Mouse (Mus musculus): ENCODE measurements around the gene Kifc3.
"Not testable (repeated sequence)": the region's sequence is repeated elsewhere in the genome, so short reads cannot be mapped to it uniquely, and the experiment has no call there.

The Kifc3 gene

DNA sequence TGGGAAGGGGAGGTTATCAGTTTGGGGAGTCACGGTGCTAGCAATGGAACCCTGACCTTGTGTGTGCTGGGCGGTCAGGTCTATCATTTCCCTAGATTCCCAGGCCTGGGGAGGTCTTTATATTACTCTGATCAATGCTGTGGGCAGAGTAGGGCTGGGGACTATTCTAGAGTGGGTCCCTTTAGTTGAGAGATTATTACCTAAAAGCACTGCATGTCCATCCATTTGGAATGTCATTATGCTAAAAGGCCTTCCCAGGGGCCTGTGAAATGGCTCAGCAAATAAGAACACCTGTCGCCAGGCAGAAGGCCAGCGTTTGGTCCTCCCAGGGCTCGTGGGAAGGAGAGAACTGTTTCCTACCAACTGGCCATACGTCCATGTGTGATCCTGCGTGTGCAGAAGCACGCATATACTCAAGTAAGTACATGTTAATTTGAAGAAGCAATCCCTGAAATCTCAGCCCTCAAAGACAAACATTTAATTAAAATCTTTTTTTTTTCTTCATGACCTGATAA is 499 bp downstream of the Kifc3 start:
- in situ Hi-C loops (cut with MboI, MseI) = loop anchor here (5.0 kb wide), 1 partner anchor 255 kb away; no protein-coding TSS in a partner anchor

DNA sequence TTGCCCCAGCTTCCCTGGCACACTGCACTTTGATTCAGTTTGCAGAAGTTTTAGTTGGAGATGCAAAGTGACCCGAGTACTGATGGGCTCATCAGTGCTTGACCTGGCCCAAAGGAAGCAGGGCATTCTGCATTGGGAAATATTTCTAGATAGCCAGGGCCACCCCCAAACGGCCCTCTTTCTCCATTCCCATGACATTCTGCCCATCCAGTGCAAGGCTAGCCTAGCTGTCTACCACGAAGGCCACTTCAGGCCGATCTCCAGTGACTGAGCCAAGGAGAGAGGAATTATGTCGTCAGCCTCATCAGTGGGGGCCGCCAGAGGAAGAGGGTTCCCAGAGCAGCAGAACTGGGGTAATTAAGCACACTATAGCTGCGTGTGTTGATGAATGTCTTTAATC is 1.1 kb downstream of the Kifc3 start:
- in situ Hi-C loops (cut with MboI, MseI) = loop anchor here (5.0 kb wide), 1 partner anchor 254 kb away; no protein-coding TSS in a partner anchor

DNA sequence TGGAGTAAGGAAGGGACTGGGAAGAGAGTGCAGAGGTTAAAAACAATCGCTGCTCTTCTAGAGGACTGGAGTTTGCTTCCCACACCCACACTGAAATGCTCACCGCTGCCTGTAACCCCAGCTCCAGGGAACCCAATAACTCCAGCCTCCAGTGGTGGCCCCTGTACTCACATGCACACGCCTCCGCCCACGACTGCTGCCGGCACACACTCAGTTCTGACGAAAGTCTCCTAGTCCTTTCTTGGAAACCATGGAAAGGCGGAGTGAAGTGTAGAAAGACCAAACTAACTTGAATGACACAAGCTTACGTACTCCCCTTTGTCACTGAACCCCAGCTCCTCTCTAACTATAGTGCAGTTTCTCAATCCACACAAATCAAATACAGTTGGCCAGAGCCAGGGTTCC is 2.6 kb downstream of the Kifc3 start:
- in situ Hi-C loops (cut with MboI, MseI) = loop anchor here (5.0 kb wide), 1 partner anchor 253 kb away; no protein-coding TSS in a partner anchor

DNA sequence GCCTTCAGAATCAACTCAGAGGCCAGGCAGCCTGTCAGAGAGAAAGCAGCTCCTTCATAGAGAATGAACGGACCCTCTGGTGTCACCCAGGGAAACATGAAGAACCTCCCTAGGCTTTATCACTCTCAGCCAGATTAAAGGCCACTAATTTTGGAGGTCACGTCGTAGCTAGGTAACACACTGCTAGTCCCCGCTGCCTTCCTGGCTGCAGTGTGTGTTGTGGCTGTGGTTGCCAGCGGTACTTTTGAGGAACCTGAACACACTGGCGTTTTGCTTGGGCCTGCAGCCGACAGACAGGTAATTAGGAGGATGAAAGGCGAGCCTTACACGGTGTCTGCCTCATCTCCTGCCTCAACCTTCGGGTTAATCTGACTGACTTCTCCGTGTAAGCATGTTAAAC is 6.9 kb downstream of the Kifc3 start:
- in situ Hi-C loops (cut with MboI, MseI) = no loop called here

DNA sequence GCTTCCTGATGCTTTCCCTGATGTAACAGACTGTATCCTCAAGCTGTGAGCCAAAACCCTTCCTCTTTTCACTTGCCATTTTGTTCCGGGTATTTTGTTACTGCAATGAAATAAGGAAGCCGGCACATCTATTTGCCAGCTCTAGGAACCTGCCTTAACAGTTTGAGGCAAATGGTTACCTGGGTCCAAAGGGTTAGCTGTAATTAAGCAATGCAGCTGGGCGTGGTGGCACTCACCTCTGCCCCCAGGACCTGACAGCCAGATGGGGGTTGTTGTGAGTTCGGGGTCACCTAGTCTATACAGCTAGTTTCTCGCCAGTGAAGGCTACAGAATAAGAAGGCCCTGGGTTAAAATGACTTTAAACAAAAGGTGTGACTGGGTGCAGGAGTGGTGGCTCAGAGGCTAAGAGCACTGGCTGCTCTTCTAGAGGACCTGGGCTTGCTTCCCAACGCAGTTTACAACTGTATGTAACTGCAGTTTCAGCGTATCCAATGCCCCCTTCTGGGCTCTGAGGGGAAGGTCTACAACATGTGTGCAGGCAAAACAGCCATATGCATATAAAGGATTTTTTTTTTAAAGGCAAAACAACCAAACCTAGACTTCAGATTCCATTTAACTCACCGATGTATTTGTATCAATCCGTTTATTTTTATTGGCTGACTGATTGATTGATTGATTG is 11.0 kb downstream of the Kifc3 start:
- in situ Hi-C loops (cut with MboI, MseI) = no loop called here

DNA sequence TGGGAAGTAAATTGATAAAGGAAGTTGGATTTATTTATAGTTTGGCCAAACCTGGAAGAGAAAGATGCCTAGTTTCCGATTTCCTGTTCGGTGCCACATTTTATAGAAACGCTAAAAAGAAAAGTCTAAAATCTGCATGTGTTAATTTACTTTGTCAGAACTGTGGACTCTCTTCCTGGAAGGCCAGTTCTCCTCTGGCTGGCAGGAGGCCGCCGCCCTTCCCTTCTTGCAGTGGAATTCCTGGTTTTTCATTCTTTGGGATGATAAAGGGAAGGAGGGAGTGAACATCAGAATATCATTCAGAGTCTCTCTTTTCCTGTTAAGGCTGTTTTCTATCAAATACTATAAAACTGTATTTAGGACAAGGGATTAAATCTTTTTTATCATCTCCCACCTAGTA is 15.0 kb downstream of the Kifc3 start:
- in situ Hi-C loops (cut with MboI, MseI) = no loop called here

DNA sequence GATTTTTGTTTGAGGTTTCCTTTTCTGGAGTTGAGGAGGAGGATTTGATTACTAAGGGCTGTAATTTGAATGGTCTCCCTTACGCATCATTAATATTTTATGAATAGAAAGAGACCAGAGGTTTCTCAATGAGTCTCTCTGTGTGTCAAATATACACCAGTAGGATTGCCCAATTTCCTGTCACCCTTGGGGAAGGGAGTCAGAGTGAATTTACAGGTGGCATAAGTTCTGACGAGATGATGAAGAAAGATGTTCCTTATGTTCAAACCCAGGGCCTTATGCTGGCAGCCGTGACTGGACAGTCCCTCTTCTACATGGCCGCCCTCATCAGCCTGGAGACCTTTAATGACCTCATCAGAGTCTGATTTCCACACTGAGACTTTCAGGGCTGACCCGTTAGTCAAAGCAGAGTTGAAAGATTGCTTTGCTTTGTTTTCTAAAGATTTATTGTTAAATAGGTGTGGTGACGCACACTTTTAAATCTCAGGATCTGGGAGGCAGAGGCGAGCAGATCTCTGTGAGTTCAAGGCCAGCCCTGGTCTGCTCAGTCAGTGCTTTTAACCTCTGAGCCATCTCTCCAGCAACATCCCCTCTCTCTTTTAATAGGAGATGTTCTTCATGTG is 16.6 kb downstream of the Kifc3 start:
- in situ Hi-C loops (cut with MboI, MseI) = no loop called here

DNA sequence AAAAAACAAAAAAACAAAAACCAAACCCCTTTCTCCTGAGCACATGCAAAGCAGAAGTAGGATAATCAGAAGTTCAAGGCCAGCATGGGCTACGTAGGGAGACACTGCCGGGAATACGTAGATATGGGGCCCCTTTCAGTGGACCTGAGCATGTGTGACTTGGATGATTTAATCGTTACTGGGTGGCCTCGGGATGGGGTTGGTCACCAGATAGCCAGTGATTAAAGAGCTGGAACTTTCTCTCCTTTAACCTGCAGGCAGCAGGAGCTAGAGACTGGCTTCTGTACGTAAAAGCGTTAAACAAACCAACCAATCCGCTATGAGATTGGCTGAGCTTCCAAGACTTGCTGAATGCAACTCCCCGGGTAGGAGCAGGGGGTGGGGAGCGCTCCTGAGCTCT is 17.5 kb downstream of the Kifc3 start:
- in situ Hi-C loops (cut with MboI, MseI) = no loop called here

DNA sequence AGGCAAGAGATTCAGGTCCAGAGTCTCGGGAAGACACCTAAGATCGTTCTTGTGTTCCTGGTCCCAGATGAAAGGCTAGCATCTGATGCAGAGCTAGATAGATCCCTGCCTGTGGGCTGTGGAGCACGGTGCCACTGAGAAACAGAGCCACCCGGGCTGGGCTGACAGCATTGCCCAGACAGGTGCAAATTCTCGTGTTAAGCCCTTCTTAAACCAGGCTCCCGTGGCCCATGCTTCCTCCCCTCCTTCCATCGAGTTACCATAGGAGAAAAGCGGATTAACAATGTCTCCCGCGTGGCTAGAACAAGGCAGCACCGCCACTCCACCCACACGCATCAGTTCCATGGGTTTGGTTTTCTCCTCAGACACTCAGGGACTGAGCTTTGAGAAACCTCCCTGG is 18.4 kb downstream of the Kifc3 start:
- in situ Hi-C loops (cut with MboI, MseI) = no loop called here

DNA sequence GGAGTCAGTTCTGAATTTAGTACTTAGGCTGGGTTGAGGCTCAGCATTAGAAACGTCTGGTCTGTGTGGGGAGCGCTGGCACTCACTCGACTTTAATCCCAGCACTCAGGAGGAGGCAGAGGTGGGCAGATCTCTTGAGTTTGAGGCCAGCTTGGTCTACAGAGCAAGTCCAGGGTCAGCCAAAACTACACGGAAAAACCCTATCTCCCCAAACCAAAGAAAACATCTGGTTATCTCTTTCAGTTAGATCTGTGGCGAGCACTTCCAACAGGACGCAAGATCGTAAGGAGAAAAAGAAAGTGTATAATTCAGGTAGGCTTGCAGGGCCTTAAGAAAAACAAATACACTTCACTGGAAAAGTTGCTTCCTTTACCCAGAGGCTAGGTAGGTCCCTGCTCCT is 20.8 kb downstream of the Kifc3 start:
- in situ Hi-C loops (cut with MboI, MseI) = no loop called here

DNA sequence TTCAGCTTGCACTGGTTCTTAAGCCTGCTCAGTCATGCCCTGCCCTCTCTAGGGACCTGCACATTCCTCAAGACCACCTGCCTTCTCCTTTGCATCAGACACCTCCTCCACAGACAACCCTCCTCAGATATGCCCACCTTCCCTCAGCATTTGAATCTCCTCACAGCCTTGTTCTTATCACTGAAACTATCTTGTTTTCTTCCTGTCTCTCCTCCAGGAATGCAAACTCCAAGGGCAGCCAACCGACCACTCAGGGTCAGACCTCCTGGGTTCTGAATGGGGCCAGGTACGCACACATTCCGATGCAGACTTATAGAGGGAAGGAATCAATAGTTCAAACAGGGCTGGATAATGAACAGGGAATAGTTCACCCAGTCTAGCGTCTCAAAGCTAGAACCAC is 24.4 kb downstream of the Kifc3 start:
- in situ Hi-C loops (cut with MboI, MseI) = no loop called here

DNA sequence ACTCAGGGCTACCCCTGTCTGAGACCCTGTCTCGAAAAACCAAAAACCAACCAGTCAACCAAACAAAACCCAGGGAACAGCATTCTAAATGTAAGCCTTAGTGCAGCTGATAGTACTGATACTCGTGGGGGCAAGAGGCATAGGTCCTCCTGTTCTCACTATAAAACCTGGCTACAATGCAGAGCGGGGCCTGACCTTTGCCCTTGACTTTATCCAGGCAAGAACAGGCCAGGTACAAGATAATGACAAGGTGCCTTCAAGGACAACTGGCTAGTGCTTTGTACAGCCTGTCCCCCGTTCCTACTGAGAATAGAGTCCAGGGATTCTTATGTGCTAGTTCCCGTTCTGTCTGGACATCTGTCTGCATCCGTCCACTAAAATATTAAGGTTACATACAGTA is 25.6 kb downstream of the Kifc3 start:
- in situ Hi-C loops (cut with MboI, MseI) = no loop called here

DNA sequence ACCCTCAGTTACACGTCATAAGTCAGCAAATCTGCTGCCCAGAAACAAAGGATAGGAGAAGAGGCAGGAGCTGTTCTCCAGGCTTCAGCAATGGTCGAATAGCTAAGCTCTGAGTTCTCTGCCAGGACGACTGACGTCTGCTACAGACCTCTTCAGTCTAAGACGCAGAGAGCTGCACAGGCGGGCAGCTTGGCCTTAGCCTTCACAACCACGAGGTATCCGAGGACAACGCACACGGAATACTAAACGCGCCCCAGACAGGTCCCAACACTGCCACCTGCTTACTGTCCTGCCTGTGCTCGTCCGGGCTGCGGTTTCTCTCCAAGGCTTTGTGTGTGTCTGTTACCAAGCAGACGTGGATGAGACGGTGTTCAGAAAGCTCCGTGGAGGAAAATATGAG is 26.8 kb downstream of the Kifc3 start:
- in situ Hi-C loops (cut with MboI, MseI) = no loop called here

DNA sequence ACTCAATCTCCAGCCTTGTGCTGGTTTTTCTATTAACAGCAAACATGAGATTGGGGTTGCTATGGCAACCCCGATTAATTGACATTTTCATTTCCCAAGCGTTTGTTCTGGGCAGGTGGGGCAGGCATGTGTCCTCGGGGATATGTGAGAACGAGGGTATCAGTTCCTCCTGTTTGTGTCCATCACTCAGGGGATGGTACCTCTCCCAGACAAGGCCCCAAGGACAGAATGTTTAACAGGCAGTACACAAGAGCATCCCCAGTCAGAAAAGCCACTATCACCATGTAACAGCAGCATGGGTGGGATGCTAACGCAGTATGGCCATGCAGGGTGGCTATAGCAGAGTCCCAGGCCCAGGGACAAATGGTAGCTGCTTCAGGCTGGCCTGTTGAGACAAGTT is 27.3 kb downstream of the Kifc3 start:
- in situ Hi-C loops (cut with MboI, MseI) = no loop called here

DNA sequence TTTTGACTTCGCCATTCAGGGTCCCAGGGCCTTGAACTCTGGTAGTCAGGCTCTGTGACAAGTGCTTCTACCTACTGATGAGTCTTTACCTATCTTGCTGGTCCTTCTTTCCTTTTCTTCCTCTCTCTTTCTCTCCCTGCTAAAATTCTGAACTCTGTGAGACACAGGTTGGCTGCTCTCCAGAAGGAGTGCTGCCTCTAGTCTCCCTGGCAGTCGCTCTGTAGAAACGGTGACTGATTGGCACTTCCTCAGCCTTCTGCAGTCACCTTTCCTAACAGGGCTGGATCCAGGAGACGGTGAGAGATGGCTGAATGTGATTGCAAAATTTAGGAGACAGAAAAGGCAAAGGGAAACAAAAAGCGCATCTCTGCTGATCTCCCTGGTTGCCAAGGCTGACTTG is 30.2 kb downstream of the Kifc3 start:
- in situ Hi-C loops (cut with MboI, MseI) = no loop called here

DNA sequence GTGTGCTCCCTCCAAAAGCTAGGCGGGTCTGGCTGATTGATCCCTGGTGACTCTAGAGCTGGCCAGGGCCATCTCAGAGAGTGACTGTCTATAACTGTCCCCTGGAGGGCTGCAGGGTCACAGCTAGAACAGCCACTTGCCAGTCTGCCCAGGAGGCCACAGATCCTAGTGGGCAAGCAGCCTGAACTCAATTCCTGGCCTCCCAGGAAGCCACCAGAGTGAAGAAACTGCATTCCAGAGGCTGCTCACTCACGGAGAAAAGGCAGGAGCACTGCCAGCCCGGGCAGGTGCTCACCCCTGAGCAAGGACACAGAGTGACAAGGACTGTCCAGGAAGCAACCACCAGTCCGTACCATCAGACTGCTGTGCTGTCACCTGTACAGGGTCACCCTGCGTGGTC is 34.9 kb downstream of the Kifc3 start:
- in situ Hi-C loops (cut with MboI, MseI) = no loop called here

DNA sequence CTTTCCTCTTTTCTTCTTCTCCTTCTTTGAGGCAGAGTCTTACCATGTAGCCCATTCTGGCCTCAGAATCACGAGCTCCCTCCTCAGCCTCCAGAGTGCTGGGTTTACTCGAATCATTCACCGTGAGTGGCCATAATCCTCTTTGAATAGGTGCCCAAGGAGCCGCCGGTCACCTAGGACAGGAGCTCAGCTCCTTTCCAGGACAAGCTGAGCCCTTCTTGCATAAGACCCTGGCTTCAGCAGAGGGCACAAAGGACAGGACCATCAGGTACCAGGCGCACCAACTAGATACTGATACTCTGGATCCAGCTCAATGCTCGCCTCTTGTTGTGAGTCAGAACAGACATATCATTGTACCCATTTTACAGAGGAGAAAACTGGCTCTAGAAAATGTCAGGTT is 36.2 kb downstream of the Kifc3 start:
- in situ Hi-C loops (cut with MboI, MseI) = no loop called here

DNA sequence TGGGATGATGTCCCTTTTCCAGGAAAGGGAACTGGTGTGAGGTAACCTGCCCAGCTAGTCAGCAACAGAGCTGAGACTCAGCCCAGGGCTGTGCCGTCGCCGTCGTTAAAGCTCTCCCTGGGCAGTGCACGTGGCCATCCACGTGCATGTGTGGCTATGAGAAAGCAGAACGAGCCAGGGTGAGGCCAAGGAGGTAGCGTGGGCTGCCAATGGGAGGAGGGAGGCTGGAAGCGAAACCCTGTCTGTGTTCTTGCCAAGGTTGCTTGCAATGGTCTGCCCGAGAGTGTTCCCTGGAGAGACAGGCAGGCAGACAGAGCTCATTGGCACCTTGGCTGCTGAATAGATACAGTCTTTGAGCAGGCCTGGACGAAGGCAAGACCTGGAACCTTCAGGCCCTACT is 36.7 kb downstream of the Kifc3 start:
- in situ Hi-C loops (cut with MboI, MseI) = no loop called here

DNA sequence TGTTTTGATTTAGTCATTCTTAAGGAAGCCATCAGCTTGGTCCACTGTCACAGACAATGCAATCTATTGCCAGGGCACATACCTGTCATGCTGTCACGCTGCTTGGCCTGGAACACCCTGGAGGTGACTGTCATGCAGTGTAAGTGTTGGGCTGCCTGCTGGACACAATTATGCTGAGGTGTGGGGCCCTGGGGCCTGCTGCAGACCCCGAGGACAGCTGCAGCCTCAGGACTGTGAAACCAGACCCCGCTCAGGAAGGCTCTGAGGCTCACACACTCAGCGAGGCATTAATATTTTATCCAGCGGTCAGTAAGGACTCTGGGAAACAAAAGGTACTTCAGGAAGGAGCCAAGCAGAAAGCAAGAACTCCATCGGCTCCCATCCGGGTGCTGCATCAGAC is 38.1 kb downstream of the Kifc3 start:
- in situ Hi-C loops (cut with MboI, MseI) = no loop called here

DNA sequence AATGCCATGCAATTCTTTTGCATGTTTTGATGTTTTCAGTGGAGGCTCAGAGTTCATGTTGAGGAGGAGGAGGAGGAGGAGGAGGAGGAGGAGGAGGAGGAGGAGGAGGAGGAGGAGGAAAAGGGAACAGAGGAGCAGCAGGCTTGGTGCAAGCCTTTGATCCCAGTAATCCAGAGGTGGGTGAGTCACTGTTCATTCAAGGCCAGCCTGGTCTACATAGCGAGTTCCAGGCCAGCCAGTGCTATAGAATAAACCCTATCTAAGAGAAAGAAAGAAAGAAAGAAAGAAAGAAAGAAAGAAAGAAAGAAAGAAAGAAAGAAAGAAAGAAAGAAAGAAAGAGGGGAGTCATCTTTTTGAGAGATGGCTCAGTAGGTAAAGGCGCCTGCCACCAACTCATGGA is 38.6 kb downstream of the Kifc3 start:
- in situ Hi-C loops (cut with MboI, MseI) = not testable (repeated sequence)

DNA sequence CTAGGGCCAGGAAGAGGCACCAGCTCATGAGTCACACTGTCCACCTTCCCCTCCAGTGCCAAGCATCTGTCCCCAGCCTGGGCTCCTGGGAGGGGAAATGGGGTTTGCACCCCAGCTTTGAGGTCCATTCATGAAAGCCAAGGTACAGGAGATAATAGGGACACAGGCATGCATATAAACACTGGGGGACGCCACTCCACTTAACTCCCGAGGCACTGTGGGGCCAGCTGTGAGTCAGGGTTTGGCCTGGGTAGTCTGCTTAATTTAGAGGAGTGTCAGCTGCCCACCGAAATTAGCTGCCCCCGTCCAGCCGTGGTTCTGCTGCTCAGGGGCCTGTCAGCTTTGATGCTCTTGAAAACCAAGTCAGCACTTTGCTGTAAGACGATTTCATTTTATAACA is 39.8 kb downstream of the Kifc3 start:
- in situ Hi-C loops (cut with MboI, MseI) = no loop called here

DNA sequence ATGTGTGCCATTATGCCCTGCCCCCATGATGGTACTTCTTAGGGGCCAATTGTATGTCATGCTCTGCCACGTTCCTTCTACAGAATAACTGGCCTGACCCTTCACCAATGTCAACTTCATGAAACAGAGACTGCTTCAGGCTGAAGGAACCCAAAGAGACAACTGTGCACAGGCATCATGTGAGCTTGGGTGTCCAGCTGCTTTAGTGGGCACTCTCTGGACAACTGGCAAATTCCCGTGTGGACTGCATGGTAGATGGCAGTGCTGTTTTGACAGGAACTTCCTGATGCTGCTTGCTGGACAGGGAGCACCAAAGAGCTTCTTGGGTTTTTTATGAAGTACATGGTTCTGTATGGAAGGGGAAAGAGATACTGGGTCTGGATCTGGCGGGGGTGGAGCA is 43.3 kb downstream of the Kifc3 start:
- in situ Hi-C loops (cut with MboI, MseI) = no loop called here

DNA sequence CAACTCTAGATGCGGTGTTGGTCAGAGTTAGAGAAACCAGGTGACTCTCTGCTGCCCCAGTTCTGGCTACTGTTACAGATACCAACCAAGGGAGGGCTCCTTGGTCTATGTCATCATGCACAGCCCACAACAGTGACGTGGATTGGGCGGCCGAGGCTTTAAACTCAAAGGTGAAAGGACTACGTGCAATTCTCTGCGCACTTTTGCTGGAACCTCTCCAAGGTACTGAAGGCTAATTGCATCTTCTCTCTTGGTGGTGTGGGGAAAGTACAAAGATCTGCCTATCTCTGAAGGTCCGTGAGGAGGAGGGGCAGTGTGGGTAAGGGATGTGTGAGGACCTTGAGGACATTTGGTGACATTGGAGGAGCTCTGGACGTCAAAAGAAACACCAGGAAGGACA is 44.0 kb downstream of the Kifc3 start:
- in situ Hi-C loops (cut with MboI, MseI) = no loop called here

DNA sequence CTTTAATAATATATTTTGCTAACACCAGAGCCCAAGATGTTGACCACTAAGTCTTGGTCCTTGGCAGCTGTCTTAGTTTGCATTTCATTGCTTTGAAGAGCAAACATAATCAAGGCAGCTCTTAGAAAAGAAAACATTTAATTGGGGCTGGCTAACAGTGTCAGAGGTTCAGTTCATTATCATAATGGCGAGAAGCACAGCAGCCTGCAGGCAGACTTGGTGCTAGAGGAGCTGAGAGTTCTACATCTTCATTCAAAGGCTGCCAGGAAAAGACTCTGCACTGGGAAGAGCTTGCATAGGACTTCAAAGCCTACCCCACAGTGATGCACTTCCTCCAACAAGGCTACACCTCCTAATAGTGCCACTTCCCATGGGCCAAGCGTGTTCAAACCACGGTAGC is 45.5 kb downstream of the Kifc3 start:
- in situ Hi-C loops (cut with MboI, MseI) = no loop called here

Data from T-helper 2 cell (primary cell).